Mouse (Mus musculus) left cerebral cortex, adult 2 months (tissue): ENCODE measurements around the gene Txnrd1. TPM values are rescaled to one million over a fixed set of nuclear protein-coding genes. Genes with fewer than 3 reads are reported as not detected.

Experiments used
- DNase-seq, 2 experiments: peaks; one replicate each; pipeline ENCODE4 v3.0.0; 2021 to 2022; ENCODE audit warnings: low spot score in 2 of 2, mixed read lengths in 1 of 2; ENCODE audit errors: extremely low spot score in 1 of 2
- H3K27ac ChIP-seq: fragments of 200-600 bp; 2 replicates; pipeline ENCODE4 v1.8.1; 2022
- H3K4me3 ChIP-seq: fragments of 200-600 bp; 2 replicates; pipeline ENCODE4 v1.8.1; 2022
- CTCF ChIP-seq: fragments of 200-600 bp; IDR thresholded peaks from 2 replicates; pipeline ENCODE4 v1.8.1; 2022; ENCODE audit warnings: antibody characterized with exemption, mild to moderate bottlenecking, moderate library complexity
- intact Hi-C: fragments of 180-260 bp; cut with DNase I; formaldehyde crosslinking; loops from one replicate; pipeline ENCODE4 v1.15.1; 2025
- total RNA-seq, 2 experiments: library from RNA; stranded (reverse); gene quantifications; 2 replicates each; pipeline ENCODE4 v1.2.3; 2021

Gene Txnrd1
- total RNA-seq, 2 experiments from 2014 or later: 46.9 to 48.1 TPM

- TF ChIP-seq CTCF: no peak
- intact Hi-C loops: loop anchor here (2.0 to 5.0 kb wide), 2 partner anchors 41 to 93 kb away; partner anchors contain the start of gene Nfyb
- DNase-seq: no peak
- peak overlapping the region; percentile 86 for H3K27ac ChIP-seq
- H3K4me3 ChIP-seq: peak overlapping the region; percentile 93
These were observed 24.4 kb downstream of the Txnrd1 start for GRCm38 (mm10) chr10:82858032-82858680.

DNA sequence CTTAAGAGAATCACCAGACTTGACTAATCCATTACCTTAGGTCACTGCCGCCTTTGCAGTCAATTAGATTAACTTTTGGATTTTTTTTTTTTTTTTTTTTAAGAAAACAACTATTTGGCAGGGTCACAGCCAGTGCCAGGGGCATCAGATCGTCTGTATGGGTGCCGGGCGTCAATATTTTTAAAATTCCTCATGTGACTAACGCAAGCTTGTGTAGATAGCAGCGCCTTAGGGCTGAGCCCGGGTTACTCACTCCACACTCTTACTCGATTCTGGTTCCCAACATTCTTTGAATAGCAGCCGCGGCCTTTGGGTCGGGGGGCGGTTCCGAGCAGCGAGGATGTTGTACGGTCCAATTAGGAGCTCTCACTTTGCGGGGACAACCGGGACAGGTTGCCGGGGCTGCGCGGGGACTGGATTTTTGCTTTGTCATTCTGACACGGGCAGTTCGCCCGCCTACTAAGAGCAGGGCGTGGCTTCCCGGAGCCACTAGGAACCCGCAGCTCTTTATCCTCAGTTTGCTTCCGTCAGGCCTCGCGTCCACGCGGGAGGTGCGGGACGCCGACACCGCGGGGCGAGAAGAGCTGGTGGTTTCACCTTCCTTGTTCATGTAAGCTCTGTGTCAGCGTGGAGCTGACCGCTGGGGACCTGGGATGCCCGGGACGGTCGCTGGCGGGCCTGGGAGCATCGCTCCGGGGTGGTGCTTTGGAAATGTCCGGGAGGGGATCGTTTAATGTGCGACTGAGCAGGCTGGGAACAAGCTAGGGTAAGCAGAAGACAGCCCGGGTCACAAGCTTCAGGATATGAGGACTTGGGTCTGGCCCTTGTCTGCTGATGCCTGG lies 25.2 kb downstream of the Txnrd1 start:
- intact Hi-C loops: loop anchor here (2.0 to 5.0 kb wide), 2 partner anchors 42 to 94 kb away; partner anchors contain the start of gene Nfyb
- Histone ChIP-seq H3K4me3 (peak overlapping the region; percentile 93), H3K27ac (peak overlapping the region; percentile 86)
- no peak for TF ChIP-seq CTCF
- DNase-seq: peak; percentile 88 to 91

GRCm38 (mm10) chr10:82859533-82859915 lies 25.8 kb downstream of the Txnrd1 start:
- TF ChIP-seq CTCF: peak; percentile 31
- DNase-seq: no peak
- intact Hi-C loops: loop anchor here (2.0 to 5.0 kb wide), 2 partner anchors 42 to 95 kb away; partner anchors contain the start of gene Nfyb
- peak overlapping the region; percentile 93 for H3K4me3 ChIP-seq
- peak overlapping the region; percentile 86 for H3K27ac ChIP-seq

DNA sequence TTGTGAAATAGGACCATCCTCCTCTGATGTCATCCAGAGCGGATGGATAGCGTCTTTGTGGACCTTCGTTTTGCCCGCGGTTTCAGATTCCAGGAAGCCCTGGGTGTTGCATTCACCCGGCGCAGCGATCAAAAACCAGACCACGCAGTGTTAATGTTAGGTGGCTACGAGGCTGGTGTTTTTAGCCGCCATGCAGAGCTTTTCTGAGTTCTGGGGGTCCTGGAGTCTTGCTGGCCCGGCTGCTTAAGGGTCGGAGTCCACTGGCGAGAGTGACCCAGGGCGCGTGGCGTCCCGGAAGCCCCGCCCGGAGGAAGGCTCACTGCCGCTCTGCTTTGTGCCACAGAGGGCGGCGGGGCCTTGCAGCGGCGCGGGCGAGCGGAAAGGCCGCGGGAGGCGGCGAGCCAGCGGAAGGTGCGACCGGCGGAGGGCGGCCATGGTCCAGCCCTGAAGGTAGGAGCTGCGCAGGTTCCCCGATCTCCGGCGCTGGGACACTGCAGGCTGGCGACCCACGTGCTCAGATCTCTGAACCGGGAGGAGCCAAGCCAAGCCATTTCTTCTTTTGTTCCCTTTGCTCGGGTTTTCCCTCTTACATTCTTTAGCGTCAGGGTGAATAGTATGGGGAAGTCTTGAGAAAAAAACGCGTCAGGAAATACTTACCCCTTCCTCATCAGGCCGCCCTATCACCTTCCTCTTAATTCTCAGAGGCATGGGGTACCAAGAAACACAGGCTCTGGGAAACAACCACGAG lies 26.6 kb downstream of the Txnrd1 start:
- Histone ChIP-seq H3K4me3 (peak overlapping the region; percentile 93), H3K27ac (peak overlapping the region; percentile 71)
- DNase-seq: peak; percentile 55 to 63
- TF ChIP-seq CTCF: no peak; the same call in 1 of the 2 replicates
- intact Hi-C loops: no loop called here

- intact Hi-C loops: no loop called here
- DNase-seq: no peak
- no peak overlapping the region; the same call in 1 of the 2 replicates for H3K27ac ChIP-seq
These were observed 27.2 kb downstream of the Txnrd1 start for GRCm38 (mm10) chr10:82860929-82861315.

DNA sequence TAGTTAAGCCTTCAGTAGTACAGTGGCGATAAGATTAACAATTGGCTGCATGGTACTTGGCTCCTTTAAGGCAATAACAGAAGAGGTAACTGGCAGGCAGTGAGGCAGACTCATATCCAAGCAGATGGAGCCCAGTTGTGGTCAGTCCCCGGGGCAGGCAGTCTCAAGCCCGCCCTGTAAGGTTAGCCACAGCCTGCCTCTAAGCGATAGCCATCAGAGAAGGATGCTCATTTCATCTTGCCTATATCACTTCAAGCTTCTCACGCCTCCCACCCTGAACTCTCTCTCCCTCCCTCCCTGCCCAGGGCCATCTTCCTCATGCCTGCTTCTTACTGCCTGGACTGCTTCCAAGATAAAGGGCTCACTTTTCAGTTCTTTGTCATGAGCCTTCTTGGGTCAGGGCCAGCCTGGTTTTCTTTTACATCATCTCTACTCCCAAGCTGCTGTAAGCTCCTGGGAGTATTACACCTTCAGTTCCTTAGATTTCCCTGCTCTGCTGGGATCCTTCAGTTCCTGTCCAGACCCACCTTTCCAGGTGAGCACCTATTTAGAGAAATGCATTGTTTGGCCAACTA lies 29.4 kb downstream of the Txnrd1 start:
- Histone ChIP-seq H3K4me3 (no peak overlapping the region), H3K27ac (no peak overlapping the region)
- DNase-seq: no peak
- no peak for TF ChIP-seq CTCF
- intact Hi-C loops: no loop called here

More at GRCm38 (mm10) chr10:82860929-82861315, 27.2 kb downstream of the Txnrd1 start:
- TF ChIP-seq CTCF: no peak
- H3K4me3 ChIP-seq: peak overlapping the region; percentile 93

GRCm38 (mm10) chr10:82863827-82864226 lies 30.1 kb downstream of the Txnrd1 start:
- Histone ChIP-seq H3K27ac (no peak overlapping the region), H3K4me3 (no peak overlapping the region)
- TF ChIP-seq CTCF: no peak
- no peak for DNase-seq
- intact Hi-C loops: no loop called here

DNA sequence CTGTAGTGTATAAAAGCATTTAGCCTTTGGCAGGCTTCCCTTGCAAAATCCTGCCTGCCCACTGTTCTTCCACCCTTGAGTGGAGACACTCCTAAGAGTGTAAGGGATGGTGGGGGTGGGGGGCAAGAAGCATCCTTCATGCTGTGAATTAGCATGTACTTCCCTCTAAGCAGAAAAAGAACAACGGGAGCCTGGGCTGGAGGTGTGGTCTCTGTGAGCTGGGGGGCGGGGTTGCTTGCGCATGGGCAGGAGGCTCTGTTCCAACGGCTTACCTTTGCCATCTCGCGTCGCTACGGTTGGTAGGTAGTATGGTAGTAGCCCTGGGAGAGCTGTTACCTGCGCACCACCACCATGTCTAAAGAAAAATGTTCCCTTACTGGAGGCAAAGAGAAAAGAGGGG lies 32.6 kb downstream of the Txnrd1 start, which contains the start of gene Eid3:
Gene Eid3 (plus strand): TSS at position 271 of the 400 bp plus-strand sequence.
- TF ChIP-seq CTCF: no peak
- DNase-seq: no peak
- no peak within 1 kb of the TSS for H3K4me3 ChIP-seq
- H3K27ac ChIP-seq: no peak within 1 kb of the TSS
- intact Hi-C loops: no loop called here

- H3K27ac ChIP-seq: no peak overlapping the region
- intact Hi-C loops: no loop called here
- no peak overlapping the region for H3K4me3 ChIP-seq
- DNase-seq: no peak
- TF ChIP-seq CTCF: no peak
These were observed 33.1 kb downstream of the Txnrd1 start for GRCm38 (mm10) chr10:82866832-82867231.

DNA sequence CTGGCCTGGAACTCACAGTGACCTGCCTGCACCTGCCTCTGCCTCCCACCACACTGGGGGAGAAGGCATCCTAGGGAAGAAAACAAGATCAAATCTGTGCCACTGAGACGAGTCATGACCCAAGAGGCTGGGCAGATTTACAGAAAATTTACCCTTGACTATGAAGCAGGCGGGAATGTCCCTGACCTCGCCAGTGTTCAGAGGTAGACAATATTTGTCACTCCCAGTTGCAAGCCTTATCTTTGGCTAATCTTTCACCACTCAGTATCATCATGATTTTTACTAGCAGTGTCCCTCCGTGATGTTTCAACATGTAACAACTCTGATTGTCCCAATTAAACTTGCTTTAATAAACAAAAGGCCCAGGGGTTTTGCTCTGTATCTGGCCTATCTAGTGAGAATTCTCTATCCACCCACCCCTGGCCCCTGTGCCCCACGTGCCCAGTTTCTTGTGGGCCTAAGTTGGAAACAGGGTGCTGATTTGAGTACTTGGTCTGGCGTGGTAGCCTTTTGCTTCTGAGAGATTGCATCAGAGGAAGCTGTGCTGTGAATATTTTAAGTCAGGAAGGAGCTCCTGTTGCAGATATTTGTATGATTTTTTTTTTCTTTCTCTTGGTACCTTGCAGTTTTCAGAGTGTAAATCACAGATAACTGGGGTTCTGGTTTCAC lies 34.8 kb downstream of the Txnrd1 start:
- no peak overlapping the region for H3K27ac ChIP-seq
- no peak overlapping the region for H3K4me3 ChIP-seq
- intact Hi-C loops: no loop called here
- DNase-seq: no peak
- TF ChIP-seq CTCF: no peak

DNA sequence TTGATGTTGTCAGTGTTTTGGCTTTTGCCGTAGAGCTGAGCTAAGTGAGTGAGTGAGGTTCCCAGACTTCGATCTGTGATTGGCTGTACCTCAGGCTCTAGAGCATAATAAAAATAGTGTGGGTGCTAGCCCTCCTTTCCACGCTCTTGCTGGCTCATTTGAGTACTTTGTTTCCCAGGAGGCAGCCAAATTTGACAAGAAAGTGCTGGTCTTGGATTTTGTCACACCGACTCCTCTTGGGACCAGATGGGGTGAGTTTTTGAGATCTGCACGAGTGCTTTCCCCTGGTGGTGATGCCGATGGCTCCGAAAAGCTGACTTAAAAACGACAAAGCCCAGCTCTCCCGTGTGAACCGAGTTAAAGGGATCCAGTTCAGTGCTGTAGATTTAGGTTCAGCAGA lies 41.7 kb downstream of the Txnrd1 start:
- DNase-seq: no peak
- Histone ChIP-seq H3K4me3 (no peak overlapping the region), H3K27ac (no peak overlapping the region)
- no peak for TF ChIP-seq CTCF
- intact Hi-C loops: no loop called here
